Mouse (Mus musculus) A20 (cell line): ENCODE results near the gene Uts2.
A peak's percentile ranks its signal among the peaks of the same experiment; 100 is the strongest.
"Not testable (repeated sequence)": the region's sequence is repeated elsewhere in the genome, so short reads cannot be mapped to it uniquely, and the experiment has no call there.

ENCODE experiments used
- DNase-seq: peaks from one replicate; pipeline ENCODE4 v3.0.0-alpha.2; 2011; ENCODE audit warnings: low read depth, low spot score

Uts2 gene

DNA sequence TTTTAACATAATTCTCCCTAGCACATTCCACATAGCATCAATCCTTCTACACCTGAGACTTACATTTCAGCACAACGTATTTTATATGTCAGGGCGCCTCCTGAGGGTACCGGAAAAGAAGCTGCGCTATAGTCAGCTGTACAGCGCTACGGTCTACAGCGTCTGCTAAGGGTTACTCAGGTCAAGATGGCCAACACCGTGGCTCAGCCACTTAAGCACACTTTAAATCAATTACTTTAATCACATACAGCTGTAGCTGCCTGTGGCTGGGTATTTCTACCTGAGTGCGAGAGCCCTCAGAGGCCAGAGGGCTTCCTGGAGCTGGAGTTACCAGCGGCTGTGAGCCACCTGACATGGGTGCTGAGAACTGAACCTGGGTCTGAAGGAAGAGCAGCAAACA is 19.0 kb downstream of the Uts2 start:
- no peak for DNase-seq

DNA sequence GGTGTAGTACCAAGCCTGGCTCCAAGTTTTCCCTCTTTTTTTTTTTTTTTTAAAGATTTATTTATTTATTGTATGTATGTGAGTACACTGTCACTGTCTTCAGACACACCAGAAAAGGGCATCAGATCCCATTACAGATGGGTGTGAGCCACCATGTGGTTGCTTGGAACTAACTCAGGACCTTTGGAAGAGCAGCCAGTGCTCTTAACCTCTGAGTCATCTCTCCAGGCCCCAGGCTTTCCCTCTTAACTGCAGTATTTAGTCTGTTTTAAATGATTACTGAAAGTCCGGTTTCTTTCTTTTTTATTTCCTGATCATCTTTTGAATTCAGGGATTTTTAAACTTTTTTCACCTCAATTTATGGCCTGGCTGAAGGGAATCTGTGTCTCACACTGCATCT is 20.5 kb downstream of the Uts2 start:
- DNase-seq = not testable (repeated sequence)

DNA sequence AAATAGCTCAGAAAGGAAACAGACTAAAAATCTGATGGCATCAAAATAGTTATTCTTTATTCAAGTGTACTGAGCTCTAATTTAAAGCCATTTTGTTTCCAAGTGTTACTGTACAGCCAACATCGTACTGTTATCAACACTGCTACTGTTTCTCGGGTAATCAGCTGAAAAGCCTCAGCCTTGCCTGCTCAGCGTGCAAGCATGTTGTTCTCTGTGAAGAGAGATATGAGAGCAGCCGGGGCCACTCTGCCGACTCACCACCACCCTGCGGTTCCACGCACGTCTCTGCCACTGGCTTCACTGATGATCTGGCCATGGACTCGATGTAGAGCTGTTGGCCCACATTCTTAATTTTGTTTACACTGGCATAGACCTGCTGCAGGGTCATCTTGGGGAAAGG is 27.3 kb downstream of the Uts2 start:
- no peak for DNase-seq

DNA sequence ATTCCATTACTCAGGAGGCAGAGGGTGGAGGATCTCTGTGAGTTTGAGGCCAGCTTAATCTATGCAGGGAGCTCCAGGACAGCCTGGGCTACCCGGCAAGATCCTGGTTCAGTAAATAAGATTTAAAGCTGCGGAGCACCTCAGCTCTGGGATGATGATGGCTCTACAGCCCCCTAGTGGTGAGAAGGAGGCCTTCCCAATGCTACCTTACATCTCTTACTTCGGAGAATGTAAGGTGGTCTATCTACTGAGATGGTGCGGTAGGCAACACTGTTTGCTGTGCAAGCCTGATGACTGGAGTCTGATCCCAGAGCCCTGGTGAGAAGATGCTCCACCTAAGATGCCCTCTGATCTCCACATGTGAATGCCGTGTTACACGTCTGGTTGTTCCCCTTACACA is 30.1 kb downstream of the Uts2 start:
- DNase-seq = peak; percentile 33

DNA sequence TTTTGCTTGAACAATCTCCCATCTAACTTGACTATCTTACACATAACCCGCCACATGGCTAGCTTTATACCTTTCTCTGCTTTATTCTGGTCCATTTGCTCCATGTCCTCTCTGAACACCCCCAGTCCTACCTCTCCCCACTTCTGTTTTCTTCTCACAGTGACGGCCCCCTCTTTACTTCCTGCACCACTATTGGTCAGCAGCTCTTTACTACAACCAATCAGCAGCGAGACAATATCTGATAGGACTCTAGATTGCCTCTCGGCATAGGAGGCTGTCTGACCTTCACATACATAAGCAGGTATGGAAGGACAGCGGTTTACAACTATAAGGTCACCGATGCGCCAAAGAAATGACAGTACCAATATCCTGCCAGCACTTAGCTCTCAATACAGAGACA is 39.6 kb downstream of the Uts2 start:
- DNase-seq = no peak

DNA sequence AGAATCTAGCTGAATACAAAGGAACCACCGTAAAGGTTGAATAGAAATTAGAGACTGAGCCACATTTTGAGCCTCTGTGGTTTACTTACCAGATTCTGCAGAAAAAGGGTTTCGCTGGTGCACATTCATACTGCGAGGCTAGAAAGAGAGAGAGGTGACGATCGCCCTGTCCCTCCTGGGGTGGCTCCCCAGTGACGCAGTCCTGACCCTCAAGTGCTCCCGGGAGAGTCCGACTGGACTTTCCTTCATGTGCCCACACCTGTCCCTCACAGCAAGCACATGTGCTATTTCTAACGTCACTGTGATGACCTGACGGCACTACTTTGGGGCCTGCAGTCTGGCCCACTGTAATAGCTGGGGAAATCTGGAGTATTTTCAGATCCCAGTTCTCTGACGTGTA is 40.9 kb downstream of the Uts2 start:
- no peak for DNase-seq

DNA sequence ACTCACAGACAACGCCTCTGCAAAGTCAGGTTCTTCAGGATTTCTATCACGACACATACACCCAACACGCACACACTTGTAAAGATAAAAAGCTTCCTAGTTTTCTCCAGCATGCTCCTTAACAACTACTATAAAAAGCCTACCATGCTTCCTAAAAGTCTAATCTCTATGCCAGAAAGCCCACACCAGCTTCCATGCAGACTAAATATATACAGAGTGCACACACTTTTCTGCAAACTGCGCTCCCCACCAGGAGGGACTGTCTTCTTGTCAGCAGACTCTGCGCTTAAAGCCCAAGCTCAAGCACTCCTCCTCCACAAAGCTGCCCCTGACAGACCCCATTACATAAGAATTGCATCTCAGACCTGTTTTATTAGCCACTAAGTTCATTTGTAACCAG is 44.6 kb downstream of the Uts2 start:
- DNase-seq = no peak

DNA sequence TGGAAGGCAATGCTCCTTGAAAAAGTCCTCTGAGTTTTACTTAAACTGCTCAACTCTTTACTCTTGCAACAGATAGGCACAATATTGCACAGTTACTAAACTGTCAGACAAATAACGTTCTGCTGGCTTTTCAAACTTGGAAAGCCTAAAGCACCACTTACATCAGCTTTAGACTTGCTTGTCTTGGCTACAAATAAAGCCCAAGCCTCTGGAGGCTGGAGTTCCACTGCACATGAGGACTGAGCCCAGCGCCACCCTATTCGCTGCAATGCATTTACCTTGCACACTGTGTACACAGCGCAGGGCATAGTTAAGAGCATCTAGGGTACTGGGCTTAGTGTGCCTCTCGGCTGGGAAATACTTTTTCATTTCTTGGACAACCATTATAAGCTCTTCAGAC is 46.4 kb downstream of the Uts2 start:
- no peak for DNase-seq

DNA sequence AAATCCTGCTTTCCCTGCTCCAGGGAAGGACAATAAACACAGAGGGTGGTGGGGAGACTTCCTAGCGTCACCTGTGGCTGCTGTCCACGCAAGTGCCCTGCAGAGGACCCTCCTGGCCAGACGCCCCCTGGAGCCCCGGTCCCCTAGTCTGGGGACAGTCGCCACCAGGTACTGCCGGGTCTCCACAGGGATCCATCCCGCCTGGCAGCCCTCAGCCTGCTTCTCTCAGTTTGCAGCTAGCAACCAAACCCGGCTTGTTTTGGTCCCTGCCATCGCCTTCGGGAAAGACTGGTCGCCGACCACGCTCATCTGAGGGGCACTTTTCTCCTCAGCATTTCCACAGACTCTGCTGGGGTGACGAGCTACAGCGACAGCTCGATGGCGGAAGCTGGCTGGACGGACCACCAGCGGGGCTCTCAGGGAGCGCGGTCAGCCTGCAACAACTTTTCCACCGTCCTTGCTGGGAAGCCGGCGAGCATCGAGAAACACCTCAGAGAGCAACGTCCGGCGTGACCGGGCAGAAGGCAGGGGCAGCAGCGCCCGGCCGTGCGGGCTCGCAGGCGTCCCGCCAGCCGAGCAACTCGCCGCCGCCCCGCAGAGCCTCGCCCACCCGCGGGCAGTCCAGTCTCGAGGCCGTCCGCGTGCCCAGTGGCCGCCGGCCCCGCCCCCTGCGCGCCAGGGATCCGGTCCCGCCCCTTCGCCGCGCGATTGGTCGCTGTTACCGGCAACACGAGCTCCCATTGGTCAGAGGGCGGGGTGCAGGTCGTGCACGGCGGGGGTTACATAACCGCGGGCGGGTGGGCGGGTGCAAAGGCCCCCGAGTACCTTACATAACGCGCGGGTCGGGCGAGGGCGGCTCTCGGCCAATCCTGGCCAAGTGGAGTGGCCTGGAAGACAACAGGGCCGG is 47.4 kb downstream of the Uts2 start, which contains the start of gene Per3:
Gene Per3 (minus strand): TSS at position 629 of the 907 bp plus-strand sequence.
- peak; percentile 94 for DNase-seq

DNA sequence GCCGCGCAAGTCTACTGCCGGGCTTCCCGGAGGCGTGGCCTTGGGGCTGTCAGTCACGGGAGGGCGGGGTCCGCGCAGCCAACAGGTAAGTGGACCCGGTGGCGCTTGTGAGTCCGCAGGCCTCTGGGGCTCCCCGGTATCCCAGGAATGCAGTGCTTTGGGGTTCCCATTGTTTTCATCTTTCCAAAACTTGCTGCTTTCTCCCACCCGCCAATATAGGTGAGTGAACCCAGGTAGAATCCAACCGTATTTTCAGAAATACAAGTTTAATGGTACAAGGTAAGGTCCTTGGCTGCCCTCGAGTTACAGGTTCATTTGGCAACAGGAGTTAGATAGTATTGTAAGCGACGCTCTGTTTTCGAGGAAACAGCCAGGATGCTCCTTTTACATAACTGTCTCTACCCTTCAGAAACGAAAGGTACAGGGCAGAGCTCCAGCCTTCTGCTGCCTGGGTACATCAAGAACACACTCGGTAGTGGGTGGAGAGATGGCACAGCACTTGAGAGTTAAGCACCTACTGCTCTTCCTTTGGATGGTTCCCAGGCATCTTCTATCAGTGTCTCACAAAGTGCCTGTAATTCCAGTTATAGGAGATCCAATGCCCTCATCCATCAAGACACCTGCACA is 48.2 kb downstream of the Uts2 start:
- no peak for DNase-seq

DNA sequence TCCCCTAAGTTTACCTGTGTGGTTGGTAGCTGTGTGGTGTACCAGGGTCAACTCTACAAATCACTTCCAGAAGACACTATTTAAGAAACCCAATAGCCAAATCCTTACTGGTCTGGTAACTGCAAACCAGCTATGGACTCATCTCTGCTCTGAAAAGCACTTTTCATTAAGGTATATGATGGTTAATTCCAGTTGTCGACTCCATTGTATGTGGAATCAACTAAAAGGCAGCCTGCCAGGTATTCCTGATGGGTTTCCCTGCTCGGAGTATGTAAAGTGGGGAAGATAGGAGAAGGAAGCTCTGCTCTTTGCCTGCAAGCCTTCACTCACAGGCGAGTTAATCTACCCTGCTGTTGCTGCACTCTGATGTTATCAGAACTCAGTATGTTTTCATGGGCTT is 49.6 kb downstream of the Uts2 start:
- DNase-seq = no peak

DNA sequence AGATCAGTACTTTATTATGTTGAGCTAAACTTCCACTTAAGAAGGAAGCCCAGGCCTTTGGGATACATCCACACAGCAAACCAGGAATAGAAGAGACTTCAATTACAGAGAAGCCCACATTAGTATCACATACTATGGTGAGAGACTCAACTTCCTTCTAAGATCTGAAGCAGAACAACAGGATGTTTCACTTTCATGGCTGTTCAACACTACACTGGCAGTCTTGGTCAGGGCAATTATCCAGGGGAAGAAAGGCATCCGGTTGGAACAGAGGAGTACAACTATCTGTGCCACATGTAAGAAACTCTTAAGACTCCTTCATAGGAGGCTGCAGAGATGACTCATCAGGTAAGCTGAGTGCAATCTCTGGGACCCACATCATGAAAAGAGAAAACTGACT is 54.3 kb downstream of the Uts2 start:
- DNase-seq = no peak
